Mouse (Mus musculus): ENCODE data around the gene Sec14l3. TPM values are rescaled to one million over a fixed set of nuclear protein-coding genes. Genes with fewer than 3 reads are reported as not detected.
"Not testable (repeated sequence)": the region's sequence is repeated elsewhere in the genome, so short reads cannot be mapped to it uniquely, and the experiment has no call there.

Sec14l3 gene
- polyA plus RNA-seq, 1 experiment from 2014 or later, result not detected

- H3K36me3 ChIP-seq (ENCODE audit: control insufficient read depth, insufficient read depth, low read length), result no peaks in the 10 kb centered on the region
- no peaks in the 10 kb centered on the region for H3K27me3 ChIP-seq (ENCODE audit: control insufficient read depth, insufficient read depth, low read length)
- no peak overlapping the region for H3K4me2 ChIP-seq (ENCODE audit: low read depth, severe bottlenecking)
- no peak overlapping the region for H3K9ac ChIP-seq (ENCODE audit: low read length)
- H3K4me1 ChIP-seq (ENCODE audit: control insufficient read depth, insufficient read depth, low read length), result peaks cover 5% of the 10 kb centered on the region
- ATAC-seq (ENCODE audit: insufficient number of reproducible peaks, low FRiP score, low TSS enrichment, low read depth), result no peak
- no peak for DNase-seq (ENCODE audit: low spot score)
- H3K4me3 ChIP-seq (ENCODE audit: low read depth, low read length), result no peak overlapping the region
- no peak overlapping the region for H3K27ac ChIP-seq (replicated peaks; ENCODE audit: low read depth, low read length)
- 76% methylated on average over 5 of the region's 5 CpGs for WGBS
- no peaks in the 10 kb centered on the region for H3K9me3 ChIP-seq (ENCODE audit: control insufficient read depth, low read length)
These were observed 37.2 kb downstream of the Sec14l3 start for GRCm38 (mm10) chr11:4101851-4102250.

GRCm38 (mm10) chr11:4103522-4103921 lies 38.9 kb downstream of the Sec14l3 start:
- ATAC-seq (ENCODE audit: insufficient number of reproducible peaks, low FRiP score, low TSS enrichment, low read depth), result no peak
- H3K4me2 ChIP-seq (ENCODE audit: low read depth, severe bottlenecking), result no peak overlapping the region
- no peak overlapping the region for H3K27ac ChIP-seq (replicated peaks; ENCODE audit: low read depth, low read length)
- no peaks in the 10 kb centered on the region for H3K27me3 ChIP-seq (ENCODE audit: control insufficient read depth, insufficient read depth, low read length)
- H3K9me3 ChIP-seq (ENCODE audit: control insufficient read depth, low read length), result no peaks in the 10 kb centered on the region
- H3K36me3 ChIP-seq (ENCODE audit: control insufficient read depth, insufficient read depth, low read length), result no peaks in the 10 kb centered on the region
- no peak for DNase-seq (ENCODE audit: low spot score)
- no peak overlapping the region for H3K4me3 ChIP-seq (ENCODE audit: low read depth, low read length)
- WGBS, result 83% methylated on average over 14 of the region's 14 CpGs
- no peak overlapping the region for H3K9ac ChIP-seq (ENCODE audit: low read length)
- H3K4me1 ChIP-seq (ENCODE audit: control insufficient read depth, insufficient read depth, low read length), result no peaks in the 10 kb centered on the region

- Histone ChIP-seq H3K9me3 (ENCODE audit: control insufficient read depth, low read length) (no peaks in the 10 kb centered on the region), H3K27ac (replicated peaks; ENCODE audit: low read depth, low read length) (no peak overlapping the region), H3K36me3 (ENCODE audit: control insufficient read depth, insufficient read depth, low read length) (no peaks in the 10 kb centered on the region), H3K4me1 (ENCODE audit: control insufficient read depth, insufficient read depth, low read length) (no peaks in the 10 kb centered on the region), H3K4me3 (ENCODE audit: low read depth, low read length) (no peak overlapping the region), H3K4me2 (ENCODE audit: low read depth, severe bottlenecking) (no peak overlapping the region), H3K9ac (ENCODE audit: low read length) (no peak overlapping the region), H3K27me3 (ENCODE audit: control insufficient read depth, insufficient read depth, low read length) (no peaks in the 10 kb centered on the region)
- ATAC-seq (ENCODE audit: insufficient number of reproducible peaks, low FRiP score, low TSS enrichment, low read depth) (no peak), DNase-seq (ENCODE audit: low spot score) (no peak)
- 80% methylated on average over 5 of the region's 5 CpGs for WGBS
These were observed 40.3 kb downstream of the Sec14l3 start for GRCm38 (mm10) chr11:4104989-4105388.

GRCm38 (mm10) chr11:4105444-4105843 lies 40.8 kb downstream of the Sec14l3 start:
- Histone ChIP-seq H3K4me1 (ENCODE audit: control insufficient read depth, insufficient read depth, low read length) (no peaks in the 10 kb centered on the region), H3K27ac (replicated peaks; ENCODE audit: low read depth, low read length) (no peak overlapping the region), H3K4me3 (ENCODE audit: low read depth, low read length) (no peak overlapping the region), H3K27me3 (ENCODE audit: control insufficient read depth, insufficient read depth, low read length) (no peaks in the 10 kb centered on the region), H3K9me3 (ENCODE audit: control insufficient read depth, low read length) (no peaks in the 10 kb centered on the region), H3K4me2 (ENCODE audit: low read depth, severe bottlenecking) (no peak overlapping the region), H3K36me3 (ENCODE audit: control insufficient read depth, insufficient read depth, low read length) (no peaks in the 10 kb centered on the region), H3K9ac (ENCODE audit: low read length) (no peak overlapping the region)
- DNase-seq (ENCODE audit: low spot score), result no peak
- 42% methylated on average over 6 of the region's 6 CpGs for WGBS
- ATAC-seq (ENCODE audit: insufficient number of reproducible peaks, low FRiP score, low TSS enrichment, low read depth), result no peak

- H3K9ac ChIP-seq (ENCODE audit: low read length); H3K9me3 ChIP-seq (ENCODE audit: control insufficient read depth, low read length); H3K4me3 ChIP-seq (ENCODE audit: low read depth, low read length); H3K27ac ChIP-seq (replicated peaks; ENCODE audit: low read depth, low read length); DNase-seq (ENCODE audit: low spot score); H3K4me2 ChIP-seq (ENCODE audit: low read depth, severe bottlenecking); H3K36me3 ChIP-seq (ENCODE audit: control insufficient read depth, insufficient read depth, low read length); H3K27me3 ChIP-seq (ENCODE audit: control insufficient read depth, insufficient read depth, low read length); H3K4me1 ChIP-seq (ENCODE audit: control insufficient read depth, insufficient read depth, low read length); ATAC-seq (ENCODE audit: insufficient number of reproducible peaks, low FRiP score, low TSS enrichment, low read depth): not testable (repeated sequence)
- 85% methylated on average over 6 of the region's 6 CpGs for WGBS
These were observed 43.3 kb downstream of the Sec14l3 start for GRCm38 (mm10) chr11:4107901-4108300.

- Histone ChIP-seq H3K4me2 (ENCODE audit: low read depth, severe bottlenecking) (no peak overlapping the region), H3K4me1 (ENCODE audit: control insufficient read depth, insufficient read depth, low read length) (no peaks in the 10 kb centered on the region), H3K9me3 (ENCODE audit: control insufficient read depth, low read length) (no peaks in the 10 kb centered on the region), H3K9ac (ENCODE audit: low read length) (no peak overlapping the region), H3K27ac (replicated peaks; ENCODE audit: low read depth, low read length) (no peak overlapping the region), H3K4me3 (ENCODE audit: low read depth, low read length) (no peak overlapping the region), H3K36me3 (ENCODE audit: control insufficient read depth, insufficient read depth, low read length) (no peaks in the 10 kb centered on the region), H3K27me3 (ENCODE audit: control insufficient read depth, insufficient read depth, low read length) (no peaks in the 10 kb centered on the region)
- 67% methylated on average over 7 of the region's 7 CpGs for WGBS
- no peak for ATAC-seq (ENCODE audit: insufficient number of reproducible peaks, low FRiP score, low TSS enrichment, low read depth)
- no peak for DNase-seq (ENCODE audit: low spot score)
These were observed 44.0 kb downstream of the Sec14l3 start for GRCm38 (mm10) chr11:4108691-4109090.

- 88% methylated on average over 4 of the region's 4 CpGs for WGBS
- H3K27ac ChIP-seq (replicated peaks; ENCODE audit: low read depth, low read length), result no peak overlapping the region
- H3K4me2 ChIP-seq (ENCODE audit: low read depth, severe bottlenecking), result no peak overlapping the region
- H3K27me3 ChIP-seq (ENCODE audit: control insufficient read depth, insufficient read depth, low read length), result no peaks in the 10 kb centered on the region
- no peaks in the 10 kb centered on the region for H3K36me3 ChIP-seq (ENCODE audit: control insufficient read depth, insufficient read depth, low read length)
- ATAC-seq (ENCODE audit: insufficient number of reproducible peaks, low FRiP score, low TSS enrichment, low read depth) (no peak), DNase-seq (ENCODE audit: low spot score) (no peak)
- H3K4me1 ChIP-seq (ENCODE audit: control insufficient read depth, insufficient read depth, low read length), result no peaks in the 10 kb centered on the region
- no peak overlapping the region for H3K9ac ChIP-seq (ENCODE audit: low read length)
- H3K9me3 ChIP-seq (ENCODE audit: control insufficient read depth, low read length), result no peaks in the 10 kb centered on the region
- no peak overlapping the region for H3K4me3 ChIP-seq (ENCODE audit: low read depth, low read length)
These were observed 47.4 kb downstream of the Sec14l3 start for GRCm38 (mm10) chr11:4112033-4112432.

GRCm38 (mm10) chr11:4112861-4113260 lies 48.2 kb downstream of the Sec14l3 start:
- no peaks in the 10 kb centered on the region for H3K4me1 ChIP-seq (ENCODE audit: control insufficient read depth, insufficient read depth, low read length)
- H3K4me3 ChIP-seq (ENCODE audit: low read depth, low read length), result no peak overlapping the region
- ATAC-seq (ENCODE audit: insufficient number of reproducible peaks, low FRiP score, low TSS enrichment, low read depth) (no peak), DNase-seq (ENCODE audit: low spot score) (no peak)
- WGBS, result 63% methylated on average over 6 of the region's 6 CpGs
- H3K9me3 ChIP-seq (ENCODE audit: control insufficient read depth, low read length), result no peaks in the 10 kb centered on the region
- H3K9ac ChIP-seq (ENCODE audit: low read length), result no peak overlapping the region
- no peak overlapping the region for H3K4me2 ChIP-seq (ENCODE audit: low read depth, severe bottlenecking)
- no peak overlapping the region for H3K27ac ChIP-seq (replicated peaks; ENCODE audit: low read depth, low read length)
- H3K27me3 ChIP-seq (ENCODE audit: control insufficient read depth, insufficient read depth, low read length), result 0 out of 2 replicates have a peak, but pooled peaks cover 2% of the 10 kb centered on the region
- H3K36me3 ChIP-seq (ENCODE audit: control insufficient read depth, insufficient read depth, low read length), result no peaks in the 10 kb centered on the region

GRCm38 (mm10) chr11:4113496-4113895 lies 48.9 kb downstream of the Sec14l3 start:
- Histone ChIP-seq H3K4me3 (ENCODE audit: low read depth, low read length) (no peak overlapping the region), H3K36me3 (ENCODE audit: control insufficient read depth, insufficient read depth, low read length) (no peaks in the 10 kb centered on the region), H3K9me3 (ENCODE audit: control insufficient read depth, low read length) (no peaks in the 10 kb centered on the region), H3K4me2 (ENCODE audit: low read depth, severe bottlenecking) (no peak overlapping the region), H3K4me1 (ENCODE audit: control insufficient read depth, insufficient read depth, low read length) (no peaks in the 10 kb centered on the region), H3K9ac (ENCODE audit: low read length) (no peak overlapping the region), H3K27ac (replicated peaks; ENCODE audit: low read depth, low read length) (no peak overlapping the region), H3K27me3 (ENCODE audit: control insufficient read depth, insufficient read depth, low read length) (0 out of 2 replicates have a peak, but pooled peaks cover 2% of the 10 kb centered on the region)
- no peak for ATAC-seq (ENCODE audit: insufficient number of reproducible peaks, low FRiP score, low TSS enrichment, low read depth)
- DNase-seq (ENCODE audit: low spot score), result no peak
- WGBS, result 86% methylated on average over 4 of the region's 4 CpGs

All from limb, embryonic 11.5 days (tissue).